8 mouse cellular contexts compared by ENCODE assay signal in the genomic region with DNA sequence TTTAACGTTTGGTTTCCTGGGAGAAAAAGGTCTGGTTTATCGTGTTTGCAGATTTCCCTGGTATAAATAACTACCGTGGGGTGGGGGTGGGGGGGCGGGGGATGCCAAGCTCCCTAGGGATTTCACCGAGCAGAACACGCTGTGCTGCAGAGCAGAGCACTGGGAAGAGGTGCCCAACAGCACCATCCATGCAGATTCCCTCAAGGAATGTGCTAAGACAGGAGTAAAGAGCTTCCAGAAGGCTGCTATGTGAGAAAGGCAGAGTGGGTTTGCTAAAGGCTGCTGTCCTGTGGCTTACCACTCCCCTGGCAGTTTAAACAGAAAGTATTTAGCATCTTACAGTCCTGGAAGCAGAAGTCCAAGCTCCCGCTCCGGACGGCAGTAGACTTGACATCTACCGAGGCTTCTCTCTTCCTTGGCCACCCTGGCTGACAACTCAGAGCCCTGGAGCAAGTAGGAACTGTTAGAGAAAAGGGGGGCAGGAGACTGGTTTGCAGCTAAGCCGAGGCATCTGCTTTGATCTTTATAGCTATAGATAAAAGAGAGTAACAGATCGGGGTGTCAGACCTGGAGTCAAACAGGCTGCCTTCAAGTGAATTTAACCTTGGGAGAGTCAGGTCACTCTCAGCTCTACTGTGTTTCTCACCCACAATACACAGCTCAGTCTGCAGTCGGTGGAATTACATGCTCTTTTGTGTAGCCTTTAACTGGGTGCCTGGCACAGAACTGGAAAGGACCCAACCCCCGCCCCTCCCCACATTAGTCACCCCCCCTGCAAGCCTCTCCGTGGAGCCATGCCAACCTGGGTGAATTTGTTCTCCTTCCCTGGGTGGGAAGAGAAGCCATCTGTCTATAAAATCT.
DNase-seq lines count a peak whose midpoint lies in the region; ATAC-seq lines count a peak whose summit lies in the region.

No protein-coding gene starts in this region.

- H3K36me3 ChIP-seq in lung, embryonic 16.5 days (ENCODE audit: control insufficient read depth, insufficient read depth, low read length) = no peaks in the 10 kb centered on the region
- H3K36me3 ChIP-seq in intestine, embryonic 14.5 days (ENCODE audit: control insufficient read depth, insufficient read depth, low read length) = no peaks in the 10 kb centered on the region
- no peaks in the 10 kb centered on the region for H3K36me3 ChIP-seq in limb, embryonic 15.5 days

- H3K27ac ChIP-seq in lung, embryonic 16.5 days (ENCODE audit: low read length) = no peak overlapping the region
- no peak overlapping the region for H3K27ac ChIP-seq in intestine, embryonic 14.5 days (ENCODE audit: low read depth)
- H3K27ac ChIP-seq in limb, embryonic 15.5 days = no peak overlapping the region

- H3K4me3 ChIP-seq in lung, embryonic 16.5 days (ENCODE audit: low read length) = no peak overlapping the region
- no peak overlapping the region for H3K4me3 ChIP-seq in intestine, embryonic 14.5 days (ENCODE audit: low read depth, low read length)
- H3K4me3 ChIP-seq in limb, embryonic 15.5 days = no peak overlapping the region

- no peak overlapping the region for H3K9ac ChIP-seq in lung, embryonic 16.5 days (ENCODE audit: low read length)
- H3K9ac ChIP-seq in intestine, embryonic 14.5 days (ENCODE audit: low read length) = no peak overlapping the region
- no peak overlapping the region for H3K9ac ChIP-seq in limb, embryonic 15.5 days

- 17% methylated on average over 15 of the region's 15 CpGs for WGBS in lung, embryonic 16.5 days
- WGBS in intestine, embryonic 14.5 days = 11% methylated on average over 15 of the region's 15 CpGs
- 11% methylated on average over 15 of the region's 15 CpGs for WGBS in limb, embryonic 15.5 days

- H3K9me3 ChIP-seq in lung, embryonic 16.5 days (ENCODE audit: control insufficient read depth, low read length) = no peaks in the 10 kb centered on the region
- no peaks in the 10 kb centered on the region for H3K9me3 ChIP-seq in intestine, embryonic 14.5 days (ENCODE audit: control insufficient read depth, low read length)
- no peaks in the 10 kb centered on the region for H3K9me3 ChIP-seq in limb, embryonic 15.5 days

- ATAC-seq in lung, embryonic 16.5 days (ENCODE audit: low read depth) = no peak
- ATAC-seq in intestine, embryonic 14.5 days (replicated peaks; ENCODE audit: low FRiP score, low TSS enrichment, low read depth) = 0 out of 2 replicates have a peak, but pooled peaks have one; percentile 19
- no peak for ATAC-seq in limb, embryonic 15.5 days (ENCODE audit: insufficient number of reproducible peaks, low FRiP score, low TSS enrichment, low read depth)

- peaks cover 15% of the 10 kb centered on the region for H3K4me1 ChIP-seq in lung, embryonic 16.5 days (replicated peaks; ENCODE audit: control insufficient read depth, insufficient read depth, low read length)
- peaks cover 13% of the 10 kb centered on the region for H3K4me1 ChIP-seq in intestine, embryonic 14.5 days (replicated peaks; ENCODE audit: control insufficient read depth, insufficient read depth, low read length)
- H3K4me1 ChIP-seq in limb, embryonic 15.5 days = peaks cover 31% of the 10 kb centered on the region

- no peak for DNase-seq in lung, postnatal 10 days
- DNase-seq in cerebellum, postnatal 14 days = peak; percentile 87 to 88
- peak; percentile 62 for DNase-seq in intestine, embryonic 14.5 days (ENCODE audit: low spot score)
- peak; percentile 8 for DNase-seq in yolk sac, embryonic 10.5 days (ENCODE audit: low spot score)
- DNase-seq in spleen, postnatal 36 days (ENCODE audit: low spot score in 2 of 2) = no peak
- DNase-seq in spleen, adult 12 weeks (ENCODE audit: low spot score) = no peak

- H3K27me3 ChIP-seq in lung, embryonic 16.5 days (ENCODE audit: control insufficient read depth, insufficient read depth, low read depth, low read length) = no peaks in the 10 kb centered on the region
- H3K27me3 ChIP-seq in intestine, embryonic 14.5 days (replicated peaks; ENCODE audit: control insufficient read depth, insufficient read depth, low read length) = no peaks in the 10 kb centered on the region
- no peaks in the 10 kb centered on the region for H3K27me3 ChIP-seq in limb, embryonic 15.5 days

- H3K4me2 ChIP-seq in lung, embryonic 16.5 days (ENCODE audit: low read depth, low read length) = 0 out of 2 replicates have a peak overlapping the region, but pooled peaks have one; percentile 11
- peak overlapping the region; percentile 14; the same call in 1 of the 2 replicates for H3K4me2 ChIP-seq in intestine, embryonic 14.5 days (ENCODE audit: low read length)
- peak overlapping the region; percentile 24 for H3K4me2 ChIP-seq in limb, embryonic 15.5 days

Comparison
In these comparisons a context has a peak if more than half of its experiments do, and no peak if none do; other contexts are left out.
1. DNase-seq: peak in cerebellum, postnatal 14 days (2 of 2), intestine, embryonic 14.5 days (single experiment) and yolk sac, embryonic 10.5 days (single experiment); none in lung, postnatal 10 days (single experiment), spleen, postnatal 36 days (0 of 2) and spleen, adult 12 weeks (single experiment).
2. Peak in every context shown above with its lines, with median percentiles within 50 percentile points of each other: H3K4me2 ChIP-seq.